Mouse (Mus musculus) MEL (cell line): Measurements from ENCODE around the gene Chid1. TPM values are rescaled to one million over a fixed set of nuclear protein-coding genes. Genes with fewer than 3 reads are reported as not detected.
A peak's percentile ranks its signal among the peaks of the same experiment; 100 is the strongest.

Experiments used
- DNase-seq: peaks from one replicate; pipeline ENCODE4 v3.0.0; 2011; ENCODE audit warnings: low read depth, low spot score
- H3K27ac ChIP-seq: 2 replicates; pipeline ENCODE4 v1.5.1; 2012; ENCODE audit warnings: low read depth, mild to moderate bottlenecking, control low read depth, low read length, moderate library complexity; ENCODE audit not compliant: control insufficient read depth
- H3K27me3 ChIP-seq, 2 experiments: fragments of 150-350 bp in 1 of 2; sonication (generic) in 1 of 2; 2 replicates each; pipeline ENCODE4 v1.6.1; 2012; ENCODE audit warnings: low read length in 2 of 2, mild to moderate bottlenecking in 2 of 2, improper control_type of control experiment in 1 of 2, moderate library complexity in 1 of 2; ENCODE audit not compliant: insufficient read depth in 2 of 2, control insufficient read depth in 1 of 2
- H3K36me3 ChIP-seq, 2 experiments: 2 replicates each; pipeline ENCODE4 v1.6.1; 2012 to 2014; ENCODE audit warnings: low read length in 2 of 2, improper control_type of control experiment in 1 of 2, inconsistent platforms in 1 of 2, mild to moderate bottlenecking in 1 of 2; ENCODE audit not compliant: insufficient read depth in 2 of 2, control insufficient read depth in 1 of 2
- H3K4me1 ChIP-seq, 2 experiments: fragments of 150-350 bp in 1 of 2; sonication (generic) in 1 of 2; 2 replicates each; pipeline ENCODE4 v1.6.1; 2012; ENCODE audit warnings: low read length in 2 of 2, improper control_type of control experiment in 1 of 2, mild to moderate bottlenecking in 1 of 2; ENCODE audit not compliant: insufficient read depth in 2 of 2, control insufficient read depth in 1 of 2
- H3K4me3 ChIP-seq, 2 experiments: fragments of 150-350 bp in 1 of 2; sonication (generic) in 1 of 2; 2 replicates each; pipeline ENCODE4 v1.5.1; 2012; ENCODE audit warnings: low read depth in 2 of 2, low read length in 2 of 2, mild to moderate bottlenecking in 2 of 2, moderate library complexity in 2 of 2, control low read depth in 1 of 2, improper control_type of control experiment in 1 of 2; ENCODE audit not compliant: control insufficient read depth in 1 of 2, insufficient read depth in 1 of 2
- H3K79me2 ChIP-seq: 2 replicates; pipeline ENCODE4 v1.6.1; 2012; ENCODE audit warnings: mild to moderate bottlenecking, low read length, moderate library complexity; ENCODE audit not compliant: control insufficient read depth, poor library complexity, insufficient read depth
- H3K9ac ChIP-seq: 2 replicates; pipeline ENCODE4 v1.6.1; 2012; ENCODE audit warnings: low read depth, mild to moderate bottlenecking, control low read depth, low read length, moderate library complexity; ENCODE audit not compliant: control insufficient read depth, poor library complexity, severe bottlenecking
- H3K9me3 ChIP-seq: fragments of 150-350 bp; sonication (generic); replicated peaks from 2 replicates; pipeline ENCODE4 v1.6.1; 2012; ENCODE audit warnings: mild to moderate bottlenecking, low read length, improper control_type of control experiment, moderate library complexity; ENCODE audit not compliant: insufficient read depth
- E2F4 ChIP-seq: IDR thresholded peaks from 2 replicates; pipeline ENCODE4 v1.6.1; 2011; ENCODE audit warnings: low read depth, low read length, improper control_type of control experiment, borderline replicate concordance
- ELF1 ChIP-seq: IDR thresholded peaks from 2 replicates; pipeline ENCODE4 v1.6.1; 2014; ENCODE audit warnings: low read depth, mild to moderate bottlenecking, inconsistent platforms, low read length, improper control_type of control experiment, moderate library complexity
- GATA1 ChIP-seq: IDR thresholded peaks from 2 replicates; pipeline ENCODE4 v1.6.1; 2011; ENCODE audit warnings: low read depth, low read length, improper control_type of control experiment
- KAT2A ChIP-seq: conservative IDR thresholded peaks from 2 replicates; pipeline ENCODE4 v1.6.1; 2012; ENCODE audit warnings: low read depth, low read length, improper control_type of control experiment, inconsistent platforms
- MAX ChIP-seq: IDR thresholded peaks from 2 replicates; pipeline ENCODE4 v1.6.1; 2011; ENCODE audit warnings: low read length, improper control_type of control experiment
- NELFE ChIP-seq: IDR thresholded peaks from 2 replicates; pipeline ENCODE4 v1.6.1; 2011; ENCODE audit warnings: low read depth, low read length, improper control_type of control experiment
- NRF1 ChIP-seq: IDR thresholded peaks from 2 replicates; pipeline ENCODE4 v1.6.1; 2014; ENCODE audit warnings: low read depth, mild to moderate bottlenecking, inconsistent platforms, low read length, improper control_type of control experiment, moderate library complexity; ENCODE audit not compliant: poor library complexity, insufficient read depth, severe bottlenecking
- POLR2A ChIP-seq, 2 experiments: IDR thresholded peaks; 2 replicates each; pipeline ENCODE4 v1.6.1; 2011 to 2012; ENCODE audit warnings: low read length in 2 of 2, mild to moderate bottlenecking in 2 of 2, control low read depth in 1 of 2, improper control_type of control experiment in 1 of 2, low read depth in 1 of 2, moderate library complexity in 1 of 2; ENCODE audit not compliant: control insufficient read depth in 1 of 2, insufficient read depth in 1 of 2, poor library complexity in 1 of 2
- RAD21 ChIP-seq: IDR thresholded peaks from 2 replicates; pipeline ENCODE4 v1.6.1; 2011; ENCODE audit warnings: mild to moderate bottlenecking, low read depth, low read length, improper control_type of control experiment
- RCOR1 ChIP-seq: IDR thresholded peaks from 2 replicates; pipeline ENCODE4 v1.6.1; 2012; ENCODE audit warnings: low read depth, mild to moderate bottlenecking, inconsistent platforms, low read length, improper control_type of control experiment
- SIN3A ChIP-seq: IDR thresholded peaks from 2 replicates; pipeline ENCODE4 v1.6.1; 2012; ENCODE audit warnings: low read length, improper control_type of control experiment, inconsistent platforms
- TAL1 ChIP-seq: IDR thresholded peaks from 2 replicates; pipeline ENCODE4 v1.6.1; 2012; ENCODE audit warnings: mild to moderate bottlenecking, inconsistent platforms, low read length, moderate library complexity, mixed read lengths
- TCF12 ChIP-seq: IDR thresholded peaks from 2 replicates; pipeline ENCODE4 v1.6.1; 2014; ENCODE audit warnings: low read depth, mild to moderate bottlenecking, inconsistent platforms, low read length, improper control_type of control experiment, moderate library complexity
- UBTF ChIP-seq: IDR thresholded peaks from 2 replicates; pipeline ENCODE4 v1.6.1; 2012; ENCODE audit warnings: low read depth, mild to moderate bottlenecking, inconsistent platforms, low read length, improper control_type of control experiment, moderate library complexity, borderline replicate concordance; ENCODE audit not compliant: insufficient read depth
- USF1 ChIP-seq: IDR thresholded peaks from 2 replicates; pipeline ENCODE4 v1.6.1; 2014; ENCODE audit warnings: low read depth, mild to moderate bottlenecking, inconsistent platforms, low read length, improper control_type of control experiment, moderate library complexity
- ZKSCAN1 ChIP-seq: IDR thresholded peaks from 2 replicates; pipeline ENCODE4 v1.6.1; 2012; ENCODE audit warnings: low read depth, mild to moderate bottlenecking, inconsistent platforms, low read length, improper control_type of control experiment, moderate library complexity
- ZMIZ1 ChIP-seq: IDR thresholded peaks from 2 replicates; pipeline ENCODE4 v1.6.1; 2012; ENCODE audit warnings: low read depth, mild to moderate bottlenecking, inconsistent platforms, low read length, improper control_type of control experiment, moderate library complexity
- ZNF384 ChIP-seq: IDR thresholded peaks from 2 replicates; pipeline ENCODE4 v1.6.1; 2012; ENCODE audit warnings: low read depth, mild to moderate bottlenecking, inconsistent platforms, low read length, improper control_type of control experiment
- polyA plus RNA-seq, 2 experiments: library from polyadenylated mRNA; stranded (reverse) in 1 of 2; unstranded in 1 of 2; fragments of >175 nt in 1 of 2; fragments of >200 nt in 1 of 2; gene quantifications; 2 replicates each; pipeline versions ENCODE4 v1.2.1 to v1.2.4; 2012; ENCODE audit warnings: low replicate concordance in 2 of 2, low read depth in 1 of 2; ENCODE audit not compliant: insufficient read length in 2 of 2, insufficient read depth in 1 of 2, missing spikeins in 1 of 2
- total RNA-seq: library from RNA; depleted of rRNA; stranded (reverse); fragments of 300-350 nt; gene quantifications from 2 replicates; pipeline ENCODE4 v1.2.3, GENCODE M21; 2012

The Chid1 gene
- total and polyA plus RNA-seq, 3 experiments: 36.1 to 46.7 TPM; not detected in 1

- Histone ChIP-seq H3K79me2 (peaks cover 30% of the 10 kb centered on the region), H3K9ac (no peak overlapping the region), H3K4me3 (no peak overlapping the region), H3K36me3 (peaks cover 0 to 25% of the 10 kb centered on the region in 2 experiments; a peak in 2 of 4 replicates), H3K9me3 (no peaks in the 10 kb centered on the region), H3K4me1 (peaks cover 14 to 24% of the 10 kb centered on the region in 2 experiments), H3K27ac (no peak overlapping the region), H3K27me3 (no peaks in the 10 kb centered on the region)
- TF ChIP-seq ELF1: no peak
- no peak for TF ChIP-seq ZMIZ1
- TF ChIP-seq TCF12: no peak
- no peak for TF ChIP-seq GATA1
- DNase-seq: no peak
These were observed 41.7 kb upstream of the Chid1 start for GRCm38 (mm10) chr7:141581323-141581722.

DNA sequence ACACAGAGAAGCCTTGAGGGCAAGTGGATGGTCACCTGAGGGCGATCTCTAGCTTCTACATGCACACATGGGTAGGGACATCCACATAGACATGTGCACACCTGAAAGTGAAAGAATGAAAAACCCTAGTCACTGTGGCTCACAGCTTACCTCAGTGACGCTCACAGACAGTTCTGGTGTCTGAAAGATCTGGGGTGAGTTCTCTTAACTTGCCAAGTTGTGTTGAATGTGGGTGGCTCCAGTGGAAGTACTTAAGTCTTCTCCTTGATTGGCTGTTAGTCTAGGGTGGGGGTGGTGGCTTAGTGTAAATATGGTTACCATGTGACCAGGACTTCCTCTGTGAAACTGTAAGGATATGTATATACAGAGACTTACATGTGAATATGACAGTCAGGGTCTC lies 39.3 kb upstream of the Chid1 start:
- no peak overlapping the region for H3K9ac ChIP-seq
- H3K27me3 ChIP-seq: no peaks in the 10 kb centered on the region
- 0 out of 2 replicates have a peak overlapping the region, but pooled peaks have one; percentile 11 for H3K27ac ChIP-seq
- TF ChIP-seq E2F4: no peak
- TF ChIP-seq ZNF384: no peak
- no peak for TF ChIP-seq NRF1
- peak in 1 of 2 experiments; percentile 25; a peak in 1 of 4 replicates for TF ChIP-seq POLR2A (IDR thresholded peaks at IDR 0.05; ENCODE audit: control insufficient read depth in 1 of 2, insufficient read depth in 1 of 2, low read depth in 1 of 2, low read length in 2 of 2, poor library complexity in 1 of 2)
- TF ChIP-seq RAD21: no peak
- TF ChIP-seq TCF12: no peak
- TF ChIP-seq SIN3A: 0 out of 2 replicates have a peak, but pooled peaks have one; percentile 52
- TF ChIP-seq USF1: peak; percentile 83
- TF ChIP-seq KAT2A: no peak
- no peak for TF ChIP-seq NELFE
- no peak for TF ChIP-seq ZMIZ1
- TF ChIP-seq ZKSCAN1: no peak
- peak; percentile 41; the same call in 1 of the 2 replicates for TF ChIP-seq MAX
- no peak for TF ChIP-seq UBTF
- TF ChIP-seq TAL1: no peak
- TF ChIP-seq RCOR1: no peak
- H3K9me3 ChIP-seq: no peaks in the 10 kb centered on the region
- peaks cover 0 to 31% of the 10 kb centered on the region in 2 experiments; a peak in 2 of 4 replicates for H3K36me3 ChIP-seq
- DNase-seq: peak; percentile 81
- H3K4me3 ChIP-seq: no peak overlapping the region
- peaks cover 37% of the 10 kb centered on the region for H3K79me2 ChIP-seq
- H3K4me1 ChIP-seq: peaks cover 12 to 26% of the 10 kb centered on the region in 2 experiments
